Mouse (Mus musculus) kidney, embryonic 15.5 days (tissue): ENCODE data around the gene Tagln. TPM values are rescaled to one million over a fixed set of nuclear protein-coding genes. Genes with fewer than 3 reads are reported as not detected.

Experiments
- ATAC-seq: fragments of 200-750 bp; cut with Nextera tagmentation; replicated peaks from 2 replicates; pipeline ENCODE4 v1.8.0; 2017; ENCODE audit warnings: moderate TSS enrichment; ENCODE audit not compliant: low FRiP score
- H3K27ac ChIP-seq: fragments of 300-500 bp; sonication (generic); 2 replicates; pipeline ENCODE4 v1.5.1; 2015; ENCODE audit warnings: mild to moderate bottlenecking, inconsistent platforms
- H3K27me3 ChIP-seq: fragments of 300-500 bp; sonication (generic); 2 replicates; pipeline ENCODE4 v1.6.1; 2015; ENCODE audit warnings: inconsistent platforms
- H3K36me3 ChIP-seq: fragments of 300-500 bp; sonication (generic); 2 replicates; pipeline ENCODE4 v1.6.1; 2015; ENCODE audit warnings: inconsistent platforms
- H3K4me1 ChIP-seq: fragments of 300-500 bp; sonication (generic); 2 replicates; pipeline ENCODE4 v1.6.1; 2015; ENCODE audit warnings: inconsistent platforms
- H3K4me2 ChIP-seq: fragments of 300-500 bp; sonication (generic); 2 replicates; pipeline ENCODE4 v1.6.1; 2015; ENCODE audit warnings: moderate library complexity, mild to moderate bottlenecking, inconsistent platforms
- H3K4me3 ChIP-seq: fragments of 300-500 bp; sonication (generic); replicated peaks from 2 replicates; pipeline ENCODE4 v1.5.1; 2015; ENCODE audit warnings: mild to moderate bottlenecking, inconsistent platforms
- H3K9ac ChIP-seq: fragments of 300-500 bp; sonication (generic); 2 replicates; pipeline ENCODE4 v1.6.1; 2015; ENCODE audit warnings: mild to moderate bottlenecking, inconsistent platforms
- H3K9me3 ChIP-seq: fragments of 300-500 bp; sonication (generic); replicated peaks from 2 replicates; pipeline ENCODE4 v1.6.1; 2016; ENCODE audit warnings: inconsistent platforms
- WGBS: fragments of 180-500 bp; shearing (Covaris S2); methylation state at CpG from one replicate; pipeline ENCODE4 v1.1.7; 2015; ENCODE audit warnings: mixed read lengths; 5-methylcytosine and 5-hydroxymethylcytosine counted together
- polyA plus RNA-seq: library from polyadenylated mRNA; unstranded; fragments of >200 nt; fragmentation: Nextera tagmentation; extraction: Ambion mirVana; gene quantifications from 2 replicates; pipeline ENCODE4 v1.2.1, GENCODE M21; 2015

Tagln gene
- polyA plus RNA-seq, 1 experiment from 2014 or later: 108 TPM

GRCm38 (mm10) chr9:45943628-45944505, 8.0 kb upstream of the Tagln start:
- peaks cover 86% of the 10 kb centered on the region for H3K36me3 ChIP-seq
- H3K27ac ChIP-seq: no peak overlapping the region
- H3K4me1 ChIP-seq: no peaks in the 10 kb centered on the region
- no peak overlapping the region for H3K4me3 ChIP-seq
- no peak overlapping the region for H3K4me2 ChIP-seq
- WGBS: 89% methylated on average over 8 of the region's 8 CpGs
- H3K9ac ChIP-seq: no peak overlapping the region
- H3K9me3 ChIP-seq: no peaks in the 10 kb centered on the region
- no peaks in the 10 kb centered on the region for H3K27me3 ChIP-seq
- no peak for ATAC-seq

GRCm38 (mm10) chr9:45942916-45943315, 7.1 kb upstream of the Tagln start:
- H3K27ac ChIP-seq: no peak overlapping the region
- H3K27me3 ChIP-seq: no peaks in the 10 kb centered on the region
- ATAC-seq: no peak
- no peaks in the 10 kb centered on the region for H3K9me3 ChIP-seq
- no peak overlapping the region for H3K4me2 ChIP-seq
- 97% methylated on average over 8 of the region's 8 CpGs for WGBS
- no peak overlapping the region for H3K9ac ChIP-seq
- no peaks in the 10 kb centered on the region for H3K4me1 ChIP-seq
- H3K4me3 ChIP-seq: no peak overlapping the region
- H3K36me3 ChIP-seq: peaks cover 85% of the 10 kb centered on the region

GRCm38 (mm10) chr9:45942464-45942863, 6.6 kb upstream of the Tagln start:
- no peaks in the 10 kb centered on the region for H3K9me3 ChIP-seq
- WGBS: 87% methylated on average over 16 of the region's 16 CpGs
- H3K27ac ChIP-seq: no peak overlapping the region
- no peaks in the 10 kb centered on the region for H3K27me3 ChIP-seq
- no peak overlapping the region for H3K4me3 ChIP-seq
- no peaks in the 10 kb centered on the region for H3K4me1 ChIP-seq
- H3K36me3 ChIP-seq: peaks cover 84% of the 10 kb centered on the region
- H3K9ac ChIP-seq: no peak overlapping the region
- no peak for ATAC-seq
- no peak overlapping the region for H3K4me2 ChIP-seq

GRCm38 (mm10) chr9:45941329-45941888, 5.6 kb upstream of the Tagln start:
- Histone ChIP-seq H3K9ac (no peak overlapping the region), H3K4me1 (peaks cover under 1% of the 10 kb centered on the region), H3K4me2 (no peak overlapping the region), H3K9me3 (no peaks in the 10 kb centered on the region), H3K27ac (no peak overlapping the region), H3K4me3 (no peak overlapping the region), H3K36me3 (peaks cover 75% of the 10 kb centered on the region), H3K27me3 (no peaks in the 10 kb centered on the region)
- no peak for ATAC-seq
- 68% methylated on average over 18 of the region's 18 CpGs for WGBS

- Histone ChIP-seq H3K9ac (no peak overlapping the region), H3K4me3 (no peak overlapping the region), H3K4me2 (no peak overlapping the region), H3K36me3 (peaks cover 59% of the 10 kb centered on the region), H3K4me1 (peaks cover 10% of the 10 kb centered on the region), H3K9me3 (no peaks in the 10 kb centered on the region), H3K27ac (no peak overlapping the region), H3K27me3 (peaks cover 4% of the 10 kb centered on the region)
- 84% methylated on average over 6 of the region's 6 CpGs for WGBS
- ATAC-seq: no peak
Measured at GRCm38 (mm10) chr9:45939794-45940193, 3.9 kb upstream of the Tagln start.

GRCm38 (mm10) chr9:45938952-45939637, 3.2 kb upstream of the Tagln start:
- peaks cover 52% of the 10 kb centered on the region for H3K36me3 ChIP-seq

GRCm38 (mm10) chr9:45938088-45938487, 2.2 kb upstream of the Tagln start:
- no peak for ATAC-seq
- H3K9me3 ChIP-seq: no peaks in the 10 kb centered on the region
- peaks cover 4% of the 10 kb centered on the region for H3K27me3 ChIP-seq
- no peak overlapping the region for H3K27ac ChIP-seq
- no peak overlapping the region for H3K9ac ChIP-seq
- H3K36me3 ChIP-seq: peaks cover 44% of the 10 kb centered on the region
- peaks cover 16% of the 10 kb centered on the region for H3K4me1 ChIP-seq
- no peak overlapping the region for H3K4me2 ChIP-seq
- no peak overlapping the region for H3K4me3 ChIP-seq
- WGBS: 88% methylated on average over 8 of the region's 8 CpGs

More at GRCm38 (mm10) chr9:45938952-45939637, 3.2 kb upstream of the Tagln start:
- Histone ChIP-seq H3K27me3 (peaks cover 4% of the 10 kb centered on the region), H3K4me1 (peaks cover 10% of the 10 kb centered on the region), H3K9me3 (no peaks in the 10 kb centered on the region), H3K4me2 (no peak overlapping the region), H3K4me3 (no peak overlapping the region), H3K27ac (no peak overlapping the region), H3K9ac (no peak overlapping the region)
- WGBS: 75% methylated on average over 15 of the region's 15 CpGs
- ATAC-seq: no peak

- Histone ChIP-seq H3K4me3 (no peak overlapping the region), H3K4me1 (peaks cover 23% of the 10 kb centered on the region), H3K9me3 (no peaks in the 10 kb centered on the region), H3K27me3 (peaks cover 4% of the 10 kb centered on the region), H3K36me3 (peaks cover 32% of the 10 kb centered on the region), H3K27ac (no peak overlapping the region), H3K4me2 (no peak overlapping the region), H3K9ac (no peak overlapping the region)
- WGBS: 23% methylated on average over 3 of the region's 3 CpGs
- ATAC-seq: peak; percentile 64; the same call in 1 of the 2 replicates
Measured at GRCm38 (mm10) chr9:45936883-45937282, 1.0 kb upstream of the Tagln start.

GRCm38 (mm10) chr9:45932571-45933415, 3.1 kb downstream of the Tagln start:
- H3K4me2 ChIP-seq: peak overlapping the region; percentile 9; the same call in 1 of the 2 replicates
- 62% methylated on average over 11 of the region's 11 CpGs for WGBS

GRCm38 (mm10) chr9:45931958-45932357, 3.9 kb downstream of the Tagln start:
- no peaks in the 10 kb centered on the region for H3K9me3 ChIP-seq
- no peak overlapping the region for H3K4me3 ChIP-seq
- no peak overlapping the region for H3K9ac ChIP-seq
- no peak overlapping the region for H3K27ac ChIP-seq
- peaks cover 4% of the 10 kb centered on the region for H3K27me3 ChIP-seq
- peaks cover 23% of the 10 kb centered on the region for H3K4me1 ChIP-seq
- no peak for ATAC-seq
- WGBS: 35% methylated on average over 1 of the region's 1 CpGs
- no peak overlapping the region for H3K4me2 ChIP-seq
- H3K36me3 ChIP-seq: peaks cover 45% of the 10 kb centered on the region

More at GRCm38 (mm10) chr9:45932571-45933415, 3.1 kb downstream of the Tagln start:
- Histone ChIP-seq H3K36me3 (peaks cover 40% of the 10 kb centered on the region), H3K4me1 (peaks cover 23% of the 10 kb centered on the region), H3K27me3 (peaks cover 4% of the 10 kb centered on the region), H3K9me3 (no peaks in the 10 kb centered on the region), H3K4me3 (no peak overlapping the region), H3K9ac (no peak overlapping the region), H3K27ac (0 out of 2 replicates have a peak overlapping the region, but pooled peaks have one; percentile 1)
- no peak for ATAC-seq

- H3K36me3 ChIP-seq: peaks cover 67% of the 10 kb centered on the region
Measured at GRCm38 (mm10) chr9:45929285-45929684, 6.6 kb downstream of the Tagln start.

More at GRCm38 (mm10) chr9:45929285-45929684, 6.6 kb downstream of the Tagln start:
- peaks cover 13% of the 10 kb centered on the region for H3K4me1 ChIP-seq
- no peak for ATAC-seq
- H3K27ac ChIP-seq: no peak overlapping the region
- H3K4me2 ChIP-seq: no peak overlapping the region
- WGBS: 91% methylated on average over 5 of the region's 5 CpGs
- no peak overlapping the region for H3K4me3 ChIP-seq
- no peaks in the 10 kb centered on the region for H3K9me3 ChIP-seq
- no peaks in the 10 kb centered on the region for H3K27me3 ChIP-seq
- H3K9ac ChIP-seq: no peak overlapping the region
